Mouse (Mus musculus) lung, adult 2 months (tissue): ENCODE data around the gene Acap2. TPM values are rescaled to one million over a fixed set of nuclear protein-coding genes. Genes with fewer than 3 reads are reported as not detected.

Experiments used
- DNase-seq: peaks from one replicate; pipeline ENCODE4 v3.0.0; 2022
- H3K4me1 ChIP-seq: fragments of 200-500 bp; 2 replicates; pipeline ENCODE4 v1.6.1; 2011; ENCODE audit warnings: low read length; ENCODE audit not compliant: control insufficient read depth, insufficient read depth
- H3K4me3 ChIP-seq: fragments of 200-500 bp; replicated peaks from 2 replicates; pipeline ENCODE3; 2011; ENCODE audit warnings: low read depth, mild to moderate bottlenecking, control low read depth, low read length; ENCODE audit errors: extremely low read depth
- CTCF ChIP-seq: fragments of 200-500 bp; IDR thresholded peaks from 2 replicates; pipeline ENCODE4 v1.5.1; 2011; ENCODE audit warnings: mild to moderate bottlenecking, low read length, control low read depth; ENCODE audit not compliant: insufficient read depth
- POLR2A ChIP-seq: fragments of 200-500 bp; IDR thresholded peaks from 2 replicates; pipeline ENCODE4 v1.6.1; 2011; ENCODE audit warnings: low read depth, mild to moderate bottlenecking, control low read depth, low read length, borderline replicate concordance; ENCODE audit errors: extremely low read depth
- WGBS: fragments of 180-500 bp; shearing (Covaris S2); methylation state at CpG from one replicate; pipeline ENCODE4 v1.1.7; 2018; 5-methylcytosine and 5-hydroxymethylcytosine counted together
- polyA plus RNA-seq: library from polyadenylated mRNA; depleted of rRNA; stranded (reverse); fragments of >200 nt; gene quantifications from 2 replicates; pipeline ENCODE4 v1.2.3, GENCODE M21; 2012

Gene Acap2
- polyA plus RNA-seq, 1 experiment, result 21.8 TPM

DNA sequence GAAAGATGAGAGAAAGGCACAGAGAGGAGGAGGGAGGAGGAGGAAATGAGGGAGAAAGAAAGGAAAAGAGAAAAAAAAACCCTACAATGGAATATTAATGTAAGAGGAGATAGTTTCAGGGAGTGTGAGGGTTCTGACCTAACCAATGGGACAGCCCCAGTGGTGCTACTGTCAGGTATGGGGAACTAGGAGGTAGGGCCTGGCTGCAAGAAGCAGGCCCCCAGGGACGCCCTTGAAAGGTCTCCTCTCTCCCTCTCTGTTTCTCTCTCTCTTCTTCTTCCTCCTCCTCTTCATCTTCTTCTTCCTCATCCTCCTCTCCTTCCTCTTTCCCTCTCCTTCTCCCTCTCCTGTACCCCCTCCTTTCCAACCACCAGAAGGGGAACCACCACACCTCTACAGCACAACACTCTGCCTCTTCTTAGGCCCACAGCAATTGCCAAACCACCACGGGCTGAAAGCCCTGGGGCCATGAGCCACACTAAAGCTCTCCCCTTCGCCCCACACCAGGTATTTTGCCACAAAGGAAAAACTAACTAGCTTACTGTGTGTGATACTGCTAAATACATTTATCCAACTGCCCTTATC is 126.6 kb downstream of the Acap2 start:
- no peak for TF ChIP-seq POLR2A
- TF ChIP-seq CTCF, result no peak
- H3K4me3 ChIP-seq, result no peak overlapping the region
- WGBS, result 72% methylated on average over 3 of the region's 3 CpGs
- peaks cover 9% of the 10 kb centered on the region; the same call in 1 of the 2 replicates for H3K4me1 ChIP-seq
- no peak for DNase-seq

DNA sequence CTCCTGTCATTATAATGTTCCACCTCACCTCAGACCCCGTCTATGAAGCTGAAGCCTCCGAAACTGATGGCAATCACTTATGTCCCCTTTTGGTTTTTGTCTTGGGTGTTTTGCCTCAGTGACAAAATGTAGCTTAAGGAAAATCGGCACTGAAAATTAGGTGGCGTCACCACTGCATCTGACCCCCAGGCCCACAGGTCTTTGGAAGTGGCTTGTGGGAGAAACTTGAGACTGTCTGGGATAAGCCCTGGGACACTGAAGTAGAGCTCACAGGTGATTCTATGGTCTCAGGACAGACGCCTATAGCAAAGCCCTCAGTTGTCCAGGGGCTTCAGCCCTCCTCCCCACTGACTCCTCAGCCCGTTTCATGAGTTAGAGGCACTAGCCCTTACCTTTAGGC is 129.3 kb downstream of the Acap2 start:
- Histone ChIP-seq H3K4me3 (no peak overlapping the region), H3K4me1 (peaks cover 21% of the 10 kb centered on the region)
- no peak for DNase-seq
- TF ChIP-seq POLR2A (no peak), CTCF (no peak)
- WGBS, result 89% methylated on average over 6 of the region's 6 CpGs

DNA sequence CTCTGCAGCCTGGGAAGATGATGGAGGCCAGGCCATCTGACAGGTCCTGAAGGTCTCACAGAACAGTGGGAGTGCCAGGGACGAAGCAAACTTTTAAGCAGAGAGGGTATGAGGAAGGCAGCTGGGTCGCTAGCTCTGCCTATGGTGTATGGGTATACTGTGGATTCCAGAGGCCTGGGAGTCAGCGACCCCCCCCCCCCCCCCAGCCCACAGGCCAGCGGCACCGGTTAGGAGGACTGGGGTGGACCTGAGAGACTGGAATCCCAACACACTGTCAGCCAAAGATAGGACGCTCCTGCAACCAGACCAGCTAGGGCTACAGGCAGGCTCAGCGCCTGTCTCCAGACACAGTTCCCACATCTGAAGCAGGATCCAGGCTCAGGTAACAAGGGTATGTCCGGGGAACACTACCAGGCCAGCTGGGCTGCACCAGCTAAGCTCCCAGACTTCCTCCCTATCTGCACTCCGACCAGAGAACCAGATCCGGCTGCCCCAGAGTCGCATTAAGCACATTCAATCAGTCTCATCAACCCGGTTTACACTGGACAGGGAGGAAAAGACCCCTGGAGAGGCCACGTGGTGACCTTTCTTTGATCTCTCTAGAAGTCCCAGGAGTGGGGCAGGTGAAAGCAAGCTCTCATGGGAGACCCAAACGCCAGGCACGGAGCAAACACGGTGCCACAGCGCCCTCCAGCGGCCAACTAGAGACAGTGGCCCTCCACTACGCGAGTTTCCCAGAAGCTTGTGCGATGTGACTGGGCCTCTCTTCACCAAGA is 130.5 kb downstream of the Acap2 start:
- Histone ChIP-seq H3K4me1 (peaks cover 27% of the 10 kb centered on the region), H3K4me3 (no peak overlapping the region)
- peak; percentile 89 for DNase-seq
- peak; percentile 93 for TF ChIP-seq CTCF
- TF ChIP-seq POLR2A, result no peak
- 20% methylated on average over 20 of the region's 21 CpGs for WGBS

DNA sequence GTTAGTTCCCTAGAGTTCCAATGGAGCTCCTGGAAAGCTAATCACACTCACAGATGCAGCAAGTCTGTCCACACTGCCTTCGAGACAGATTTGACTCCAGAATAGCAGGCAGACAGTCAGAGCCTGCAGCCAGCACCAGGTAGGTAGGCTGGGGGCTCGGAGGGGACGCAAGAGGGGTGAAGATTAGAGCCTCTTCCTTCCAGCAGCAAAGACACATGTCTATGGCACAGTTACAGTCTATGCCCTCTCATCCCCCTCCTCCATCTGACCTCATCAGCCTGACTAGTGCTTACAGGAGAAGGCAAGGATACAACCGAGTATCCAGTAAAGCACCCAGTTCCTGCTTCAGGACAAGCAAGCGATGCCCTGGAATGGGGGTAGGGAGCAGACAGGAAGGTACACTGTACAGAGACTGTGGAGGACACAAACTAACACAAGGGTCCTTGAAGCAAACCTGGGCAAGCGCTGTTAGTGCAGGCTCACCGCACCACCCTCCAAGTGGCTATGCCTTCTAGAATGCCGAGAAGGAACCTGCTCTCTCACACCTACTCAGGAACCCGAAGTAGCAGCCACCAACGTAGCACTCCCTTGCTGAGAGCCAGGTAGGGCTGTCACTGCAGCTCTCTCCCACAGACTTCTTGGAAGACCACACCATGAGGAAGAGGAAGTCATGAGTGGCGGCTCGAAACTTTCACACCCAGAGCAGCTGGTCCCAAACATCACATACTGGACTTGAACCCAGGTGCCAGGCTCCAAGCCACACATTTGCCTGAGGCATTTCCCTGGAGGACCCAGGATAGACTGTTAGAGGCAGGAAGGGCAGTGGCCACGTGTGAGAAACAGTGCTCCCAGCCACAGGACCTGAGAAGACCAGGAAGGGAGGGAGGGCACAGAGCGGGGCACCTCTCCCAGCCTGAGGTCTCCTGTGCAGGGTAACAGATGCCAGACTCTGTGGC is 131.6 kb downstream of the Acap2 start:
- WGBS, result 63% methylated on average over 14 of the region's 14 CpGs
- peaks cover 30% of the 10 kb centered on the region for H3K4me1 ChIP-seq
- no peak overlapping the region for H3K4me3 ChIP-seq
- TF ChIP-seq CTCF (no peak), POLR2A (no peak)
- no peak for DNase-seq

DNA sequence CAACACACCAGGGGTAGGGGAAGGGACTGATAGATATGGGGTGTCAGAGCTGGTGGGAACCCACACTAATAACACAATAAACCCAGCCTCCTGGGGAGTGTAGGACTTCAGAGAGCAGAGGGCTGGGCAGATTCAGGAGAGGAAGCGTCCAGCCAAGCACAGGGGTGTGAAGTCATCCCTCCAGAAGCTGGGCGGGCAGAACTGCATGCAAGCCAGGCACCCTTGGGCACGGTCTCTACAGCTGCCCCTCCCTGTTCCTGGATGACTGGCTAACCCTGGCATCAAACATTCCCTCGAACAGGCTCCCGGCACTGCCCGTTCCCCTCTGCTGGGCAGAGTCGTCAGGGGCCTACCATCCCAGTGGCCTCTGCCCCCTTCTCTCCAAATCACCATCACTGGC is 132.8 kb downstream of the Acap2 start:
- H3K4me3 ChIP-seq, result no peak overlapping the region
- DNase-seq, result peak; percentile 25
- TF ChIP-seq POLR2A, result no peak
- no peak for TF ChIP-seq CTCF
- 42% methylated on average over 7 of the region's 7 CpGs for WGBS
- H3K4me1 ChIP-seq, result peaks cover 30% of the 10 kb centered on the region

DNA sequence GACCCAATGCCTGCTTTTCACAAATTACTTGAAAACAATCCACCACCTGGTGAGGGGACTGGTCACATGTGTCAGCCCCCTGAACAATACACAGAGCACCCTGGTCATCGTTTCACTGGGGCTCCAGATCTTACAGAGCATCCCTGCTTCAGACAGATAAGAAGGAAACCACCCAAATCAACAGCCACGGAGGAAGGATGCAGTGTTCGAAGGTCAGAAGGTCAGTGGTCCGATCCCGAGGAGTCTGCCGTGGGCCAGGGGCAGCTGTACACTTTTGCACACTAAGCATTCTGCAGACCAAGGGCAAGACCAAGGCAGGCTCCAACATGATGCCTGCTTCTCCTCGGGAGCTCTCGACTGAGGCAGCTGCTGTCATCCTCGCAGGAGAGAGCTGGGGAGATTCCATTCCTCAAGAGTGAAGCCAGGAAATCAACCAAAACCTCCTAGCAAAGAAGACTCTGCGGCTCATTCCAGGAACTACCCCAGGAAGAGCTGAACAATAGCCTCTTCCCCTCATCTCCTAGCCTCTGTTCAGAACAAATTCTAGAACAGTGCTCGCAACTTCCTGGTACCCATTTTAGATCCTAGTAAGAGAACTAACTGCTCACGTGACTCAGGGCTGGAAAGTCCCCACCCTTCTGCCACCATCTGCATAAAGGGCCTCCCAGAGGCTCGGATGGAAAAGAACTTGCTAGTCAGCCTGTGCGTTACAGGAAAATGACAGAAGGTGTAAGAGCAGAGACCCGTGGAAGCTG is 134.5 kb downstream of the Acap2 start:
- TF ChIP-seq CTCF, result no peak
- peak; percentile 35; the same call in 1 of the 2 replicates for TF ChIP-seq POLR2A
- H3K4me3 ChIP-seq, result peak overlapping the region; percentile 1
- H3K4me1 ChIP-seq, result peaks cover 30% of the 10 kb centered on the region

DNA sequence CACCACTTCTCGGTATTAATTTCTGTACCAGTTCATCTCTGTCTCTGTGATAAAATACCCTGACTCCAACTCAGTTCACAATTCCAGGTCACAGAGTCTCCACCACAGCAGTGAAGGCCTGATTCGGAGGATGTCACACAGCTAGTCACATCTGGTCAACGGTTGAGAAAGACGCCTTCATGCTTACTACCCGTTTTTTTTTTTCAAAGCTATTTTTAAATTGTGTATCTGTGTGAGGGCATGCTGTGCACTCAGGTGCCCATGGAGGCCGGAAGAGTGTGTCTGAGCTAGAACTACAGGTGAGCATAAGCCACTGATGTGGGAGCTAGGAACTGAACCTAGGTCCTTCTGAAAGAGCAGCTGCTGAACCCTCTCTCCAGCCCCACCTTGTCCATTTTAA is 136.3 kb downstream of the Acap2 start:
- H3K4me3 ChIP-seq, result no peak overlapping the region
- WGBS, result 81% methylated on average over 6 of the region's 6 CpGs
- peaks cover 25% of the 10 kb centered on the region for H3K4me1 ChIP-seq
- TF ChIP-seq POLR2A, result no peak
- TF ChIP-seq CTCF, result no peak
- DNase-seq, result no peak

More for the DNA sequence above, 134.5 kb downstream of the Acap2 start:
- 33% methylated on average over 15 of the region's 15 CpGs for WGBS
- peak; percentile 38 for DNase-seq

DNA sequence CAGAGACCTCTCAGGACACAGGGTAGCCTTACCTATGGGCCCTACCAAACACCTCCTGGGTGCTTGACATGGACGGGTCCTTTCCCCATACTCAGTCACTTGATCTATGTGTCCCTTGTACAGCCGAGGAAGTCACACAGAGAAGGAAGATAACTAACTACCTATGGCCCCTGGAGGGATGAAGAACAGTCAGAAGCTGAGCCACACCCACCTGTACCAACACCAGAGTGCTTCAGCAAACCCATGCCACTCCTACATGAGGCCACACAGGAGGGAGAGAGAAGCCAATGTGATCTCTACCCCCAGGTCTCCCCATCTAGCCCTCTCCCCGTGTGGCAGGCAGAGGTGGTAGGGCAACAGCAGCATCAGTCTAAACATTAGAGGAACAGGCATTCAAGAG is 138.1 kb downstream of the Acap2 start:
- 82% methylated on average over 3 of the region's 3 CpGs for WGBS
- H3K4me1 ChIP-seq, result peaks cover 17% of the 10 kb centered on the region

More for the DNA sequence above, 138.1 kb downstream of the Acap2 start:
- TF ChIP-seq POLR2A (no peak), CTCF (no peak)
- no peak overlapping the region for H3K4me3 ChIP-seq
- DNase-seq, result no peak
